Mouse (Mus musculus): ENCODE data around the gene Stard5. TPM values are rescaled to one million over a fixed set of nuclear protein-coding genes. Genes with fewer than 3 reads are reported as not detected.

Stard5 gene
- polyA plus RNA-seq, 1 experiment from 2014 or later = 11.6 TPM

DNA sequence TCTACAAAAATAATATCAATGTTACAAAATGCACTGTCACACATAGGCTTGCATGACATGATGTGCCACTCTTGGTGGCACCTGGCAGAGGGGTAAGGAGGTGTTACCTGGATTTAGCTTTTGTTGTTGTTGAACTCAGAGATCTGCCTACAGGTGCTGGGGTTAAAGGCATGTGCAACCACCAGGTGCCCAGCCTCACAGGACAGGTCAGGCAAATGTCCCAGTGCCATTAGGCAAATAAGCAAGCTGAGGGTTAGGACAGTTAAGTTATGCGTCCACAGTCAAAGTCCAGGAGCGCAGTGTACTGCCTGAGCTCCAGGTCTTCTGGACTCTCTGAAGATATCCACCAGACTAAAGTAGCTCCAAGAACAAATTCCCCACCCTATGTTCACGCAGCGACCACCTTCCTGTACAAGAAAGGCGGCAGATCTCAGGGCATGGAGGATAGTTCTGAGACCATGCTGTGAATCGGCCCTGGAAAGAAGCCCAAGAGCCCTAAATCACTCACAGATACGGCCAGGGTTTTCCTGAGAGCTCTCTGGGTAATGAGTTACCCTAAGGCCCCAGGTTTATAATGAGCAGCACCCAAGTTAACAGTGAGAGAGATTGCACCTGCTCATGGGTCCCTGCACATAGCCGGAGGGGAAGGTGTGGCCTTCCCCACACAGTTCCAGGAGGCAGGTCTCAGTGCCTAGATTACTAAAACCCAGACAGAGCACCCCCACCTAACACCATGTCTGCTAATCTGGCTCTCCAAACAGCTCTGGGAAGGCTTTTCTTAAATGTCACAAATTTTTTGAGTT lies 6.2 kb downstream of the Stard5 start:
- Histone ChIP-seq H3K9me3 (replicated peaks) (no peaks in the 10 kb centered on the region), H3K4me2 (replicated peaks) (no peak overlapping the region), H3K4me3 (no peak overlapping the region), H3K9ac (no peak overlapping the region), H3K27me3 (no peaks in the 10 kb centered on the region), H3K4me1 (peaks cover 6% of the 10 kb centered on the region; the same call in 1 of the 2 replicates), H3K27ac (no peak overlapping the region), H3K36me3 (peaks cover 6% of the 10 kb centered on the region)
- WGBS = 93% methylated on average over 8 of the region's 8 CpGs
- no peak for ATAC-seq (ENCODE audit: low FRiP score)

GRCm38 (mm10) chr7:83639084-83639483 lies 7.3 kb downstream of the Stard5 start:
- H3K9ac ChIP-seq = no peak overlapping the region
- 89% methylated on average over 3 of the region's 3 CpGs for WGBS
- ATAC-seq (ENCODE audit: low FRiP score) = no peak

DNA sequence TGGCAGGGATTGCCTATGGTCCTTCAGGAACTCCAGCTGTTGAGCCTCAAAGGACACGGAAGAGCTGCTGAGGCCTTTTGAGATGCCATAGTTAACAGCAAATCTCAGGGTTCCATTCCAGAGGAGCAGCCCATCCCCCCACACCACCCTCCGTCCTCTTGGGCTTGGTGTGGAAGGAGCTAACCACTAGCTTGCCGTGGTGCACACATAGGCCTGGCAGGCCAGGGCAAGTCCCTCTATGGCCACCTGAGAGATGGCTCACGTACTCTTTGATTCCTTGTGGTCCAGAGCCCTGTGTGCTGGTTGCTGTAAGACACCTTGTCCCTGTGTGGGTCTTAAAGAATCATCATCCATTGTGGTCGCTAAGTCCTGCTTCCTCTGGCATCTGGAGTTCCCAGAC lies 8.8 kb downstream of the Stard5 start:
- Histone ChIP-seq H3K4me3 (no peak overlapping the region), H3K36me3 (peaks cover 6% of the 10 kb centered on the region), H3K9ac (no peak overlapping the region), H3K4me2 (replicated peaks) (no peak overlapping the region), H3K27ac (no peak overlapping the region), H3K4me1 (no peaks in the 10 kb centered on the region), H3K9me3 (replicated peaks) (no peaks in the 10 kb centered on the region), H3K27me3 (no peaks in the 10 kb centered on the region)
- ATAC-seq (ENCODE audit: low FRiP score) = no peak
- WGBS = 88% methylated on average over 5 of the region's 5 CpGs

More at GRCm38 (mm10) chr7:83639084-83639483, 7.3 kb downstream of the Stard5 start:
- H3K4me2 ChIP-seq (replicated peaks) = no peak overlapping the region
- H3K27me3 ChIP-seq = no peaks in the 10 kb centered on the region
- no peak overlapping the region for H3K4me3 ChIP-seq
- H3K4me1 ChIP-seq = no peaks in the 10 kb centered on the region
- H3K36me3 ChIP-seq = peaks cover 6% of the 10 kb centered on the region
- no peaks in the 10 kb centered on the region for H3K9me3 ChIP-seq (replicated peaks)
- H3K27ac ChIP-seq = no peak overlapping the region

- Histone ChIP-seq H3K27me3 (no peaks in the 10 kb centered on the region), H3K36me3 (peaks cover 6% of the 10 kb centered on the region), H3K4me3 (no peak overlapping the region), H3K4me2 (replicated peaks) (no peak overlapping the region), H3K27ac (no peak overlapping the region), H3K9ac (no peak overlapping the region), H3K4me1 (no peaks in the 10 kb centered on the region), H3K9me3 (replicated peaks) (no peaks in the 10 kb centered on the region)
- WGBS = 65% methylated on average over 2 of the region's 2 CpGs
- ATAC-seq (ENCODE audit: low FRiP score) = no peak
Measured at GRCm38 (mm10) chr7:83641163-83641562, 9.4 kb downstream of the Stard5 start.

DNA sequence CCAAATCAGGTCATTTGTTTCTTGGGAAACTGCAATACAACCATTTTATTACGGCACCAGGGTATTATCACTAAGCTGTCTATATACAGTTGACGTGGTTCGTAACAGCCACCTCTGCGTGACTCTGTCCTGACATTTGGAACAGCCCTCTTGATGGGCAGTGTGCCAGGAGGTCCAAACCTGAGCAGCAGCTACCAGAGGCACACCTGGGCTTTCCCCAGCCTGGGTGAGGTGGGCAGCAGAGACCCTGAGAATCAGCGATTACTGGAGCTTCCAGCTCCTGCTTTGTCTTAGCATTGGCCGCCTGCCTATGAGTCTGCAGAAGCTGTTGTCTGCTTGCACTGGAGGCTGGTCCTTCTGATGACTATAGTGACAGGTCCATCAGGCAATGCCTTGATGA lies 11.8 kb downstream of the Stard5 start:
- Histone ChIP-seq H3K9me3 (replicated peaks) (no peaks in the 10 kb centered on the region), H3K4me2 (replicated peaks) (no peak overlapping the region), H3K27me3 (no peaks in the 10 kb centered on the region), H3K36me3 (no peaks in the 10 kb centered on the region), H3K27ac (no peak overlapping the region), H3K4me3 (no peak overlapping the region), H3K4me1 (no peaks in the 10 kb centered on the region), H3K9ac (no peak overlapping the region)
- WGBS = 87% methylated on average over 6 of the region's 6 CpGs
- no peak for ATAC-seq (ENCODE audit: low FRiP score)

GRCm38 (mm10) chr7:83644761-83645160 lies 13.0 kb downstream of the Stard5 start:
- WGBS = 85% methylated on average over 2 of the region's 2 CpGs
- H3K9me3 ChIP-seq (replicated peaks) = no peaks in the 10 kb centered on the region
- no peak overlapping the region for H3K9ac ChIP-seq
- H3K27me3 ChIP-seq = no peaks in the 10 kb centered on the region
- ATAC-seq (ENCODE audit: low FRiP score) = no peak
- no peak overlapping the region for H3K27ac ChIP-seq
- no peaks in the 10 kb centered on the region for H3K36me3 ChIP-seq
- H3K4me3 ChIP-seq = no peak overlapping the region
- H3K4me2 ChIP-seq (replicated peaks) = no peak overlapping the region
- H3K4me1 ChIP-seq = no peaks in the 10 kb centered on the region

GRCm38 (mm10) chr7:83645476-83645875 lies 13.7 kb downstream of the Stard5 start:
- Histone ChIP-seq H3K9me3 (replicated peaks) (no peaks in the 10 kb centered on the region), H3K4me3 (no peak overlapping the region), H3K4me2 (replicated peaks) (no peak overlapping the region), H3K36me3 (no peaks in the 10 kb centered on the region), H3K4me1 (no peaks in the 10 kb centered on the region), H3K9ac (no peak overlapping the region), H3K27me3 (no peaks in the 10 kb centered on the region), H3K27ac (no peak overlapping the region)
- ATAC-seq (ENCODE audit: low FRiP score) = no peak
- 86% methylated on average over 5 of the region's 5 CpGs for WGBS

GRCm38 (mm10) chr7:83648807-83649206 lies 17.0 kb downstream of the Stard5 start:
- no peak overlapping the region for H3K4me2 ChIP-seq (replicated peaks)
- 80% methylated on average over 7 of the region's 7 CpGs for WGBS

DNA sequence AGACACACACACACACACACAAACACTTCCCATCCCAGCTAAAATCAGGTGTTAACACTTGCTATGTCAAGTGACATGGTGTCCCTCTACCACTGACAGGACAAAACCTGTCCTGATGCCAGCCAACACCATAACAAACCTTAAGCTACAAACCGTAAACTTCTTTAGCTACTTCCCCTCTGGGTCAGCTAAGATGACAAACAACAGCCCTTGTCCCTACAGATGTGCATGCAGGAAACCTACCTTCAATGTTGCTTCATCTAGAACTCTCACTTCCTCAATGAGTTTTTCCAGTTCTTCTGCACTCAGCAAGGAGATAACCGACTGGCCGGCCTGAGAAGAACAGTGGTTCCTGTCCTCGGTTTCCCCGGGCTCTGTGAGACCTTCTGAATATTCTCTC lies 18.9 kb downstream of the Stard5 start:
- 91% methylated on average over 5 of the region's 5 CpGs for WGBS
- Histone ChIP-seq H3K4me2 (replicated peaks) (no peak overlapping the region), H3K9me3 (replicated peaks) (no peaks in the 10 kb centered on the region), H3K27me3 (no peaks in the 10 kb centered on the region), H3K4me1 (no peaks in the 10 kb centered on the region), H3K4me3 (no peak overlapping the region), H3K36me3 (no peaks in the 10 kb centered on the region), H3K27ac (no peak overlapping the region), H3K9ac (no peak overlapping the region)
- no peak for ATAC-seq (ENCODE audit: low FRiP score)

More at GRCm38 (mm10) chr7:83648807-83649206, 17.0 kb downstream of the Stard5 start:
- H3K4me3 ChIP-seq = no peak overlapping the region
- no peaks in the 10 kb centered on the region for H3K4me1 ChIP-seq
- H3K9me3 ChIP-seq (replicated peaks) = no peaks in the 10 kb centered on the region
- ATAC-seq (ENCODE audit: low FRiP score) = no peak
- no peaks in the 10 kb centered on the region for H3K27me3 ChIP-seq
- no peaks in the 10 kb centered on the region for H3K36me3 ChIP-seq
- no peak overlapping the region for H3K9ac ChIP-seq
- H3K27ac ChIP-seq = no peak overlapping the region

- Histone ChIP-seq H3K27ac (no peak overlapping the region), H3K9me3 (replicated peaks) (no peaks in the 10 kb centered on the region), H3K4me2 (replicated peaks) (no peak overlapping the region), H3K36me3 (no peaks in the 10 kb centered on the region), H3K27me3 (no peaks in the 10 kb centered on the region), H3K4me1 (no peaks in the 10 kb centered on the region), H3K4me3 (no peak overlapping the region), H3K9ac (no peak overlapping the region)
- WGBS = 88% methylated on average over 5 of the region's 5 CpGs
- no peak for ATAC-seq (ENCODE audit: low FRiP score)
Measured at GRCm38 (mm10) chr7:83652498-83652897, 20.7 kb downstream of the Stard5 start.

GRCm38 (mm10) chr7:83653605-83654051 lies 21.9 kb downstream of the Stard5 start:
- no peak for ATAC-seq (ENCODE audit: low FRiP score)
- Histone ChIP-seq H3K4me2 (replicated peaks) (no peak overlapping the region), H3K36me3 (no peaks in the 10 kb centered on the region), H3K9me3 (replicated peaks) (no peaks in the 10 kb centered on the region), H3K4me1 (no peaks in the 10 kb centered on the region), H3K4me3 (no peak overlapping the region), H3K27me3 (no peaks in the 10 kb centered on the region), H3K27ac (no peak overlapping the region), H3K9ac (no peak overlapping the region)
- 87% methylated on average over 2 of the region's 2 CpGs for WGBS

GRCm38 (mm10) chr7:83654196-83654595 lies 22.4 kb downstream of the Stard5 start:
- ATAC-seq (ENCODE audit: low FRiP score) = no peak
- H3K9me3 ChIP-seq (replicated peaks) = no peaks in the 10 kb centered on the region

More at GRCm38 (mm10) chr7:83654196-83654595, 22.4 kb downstream of the Stard5 start:
- no peak overlapping the region for H3K27ac ChIP-seq
- no peaks in the 10 kb centered on the region for H3K4me1 ChIP-seq
- H3K4me2 ChIP-seq (replicated peaks) = no peak overlapping the region
- H3K9ac ChIP-seq = no peak overlapping the region
- WGBS = 93% methylated on average over 2 of the region's 2 CpGs
- H3K27me3 ChIP-seq = no peaks in the 10 kb centered on the region
- no peak overlapping the region for H3K4me3 ChIP-seq
- no peaks in the 10 kb centered on the region for H3K36me3 ChIP-seq

Data from hindbrain, embryonic 12.5 days (tissue).